Mouse (Mus musculus) brain, embryonic 14.5 days (tissue): ENCODE measurements around the gene Prrx2.

Experiments
- CTCF ChIP-seq: fragments of 200-500 bp; IDR thresholded peaks from 2 replicates; pipeline ENCODE4 v1.5.1; 2012; ENCODE audit warnings: inconsistent platforms, mild to moderate bottlenecking, moderate library complexity, borderline replicate concordance; ENCODE audit not compliant: insufficient read depth, insufficient read length; ENCODE audit errors: extremely low read depth
- POLR2A ChIP-seq: fragments of 200-500 bp; IDR thresholded peaks from 2 replicates; pipeline ENCODE4 v1.6.1; 2012; ENCODE audit warnings: mild to moderate bottlenecking, inconsistent platforms, borderline replicate concordance; ENCODE audit not compliant: poor library complexity, insufficient read depth, insufficient read length, severe bottlenecking; ENCODE audit errors: extremely low read depth

GRCm38 (mm10) chr2:30927151-30927781 is 92.5 kb downstream of the Prrx2 start:
- TF ChIP-seq CTCF: no peak
- no peak for TF ChIP-seq POLR2A
